Mouse (Mus musculus) lung, postnatal 0 days (tissue): ENCODE results near the gene Slc19a2.

Experiments
- CTCF ChIP-seq: IDR thresholded peaks from 2 replicates; pipeline ENCODE4 v1.5.1; 2016; ENCODE audit warnings: antibody characterized with exemption, mild to moderate bottlenecking
- EP300 ChIP-seq: IDR thresholded peaks from 2 replicates; pipeline ENCODE4 v1.6.1; 2016; ENCODE audit warnings: antibody characterized with exemption, mild to moderate bottlenecking, control low read depth

DNA sequence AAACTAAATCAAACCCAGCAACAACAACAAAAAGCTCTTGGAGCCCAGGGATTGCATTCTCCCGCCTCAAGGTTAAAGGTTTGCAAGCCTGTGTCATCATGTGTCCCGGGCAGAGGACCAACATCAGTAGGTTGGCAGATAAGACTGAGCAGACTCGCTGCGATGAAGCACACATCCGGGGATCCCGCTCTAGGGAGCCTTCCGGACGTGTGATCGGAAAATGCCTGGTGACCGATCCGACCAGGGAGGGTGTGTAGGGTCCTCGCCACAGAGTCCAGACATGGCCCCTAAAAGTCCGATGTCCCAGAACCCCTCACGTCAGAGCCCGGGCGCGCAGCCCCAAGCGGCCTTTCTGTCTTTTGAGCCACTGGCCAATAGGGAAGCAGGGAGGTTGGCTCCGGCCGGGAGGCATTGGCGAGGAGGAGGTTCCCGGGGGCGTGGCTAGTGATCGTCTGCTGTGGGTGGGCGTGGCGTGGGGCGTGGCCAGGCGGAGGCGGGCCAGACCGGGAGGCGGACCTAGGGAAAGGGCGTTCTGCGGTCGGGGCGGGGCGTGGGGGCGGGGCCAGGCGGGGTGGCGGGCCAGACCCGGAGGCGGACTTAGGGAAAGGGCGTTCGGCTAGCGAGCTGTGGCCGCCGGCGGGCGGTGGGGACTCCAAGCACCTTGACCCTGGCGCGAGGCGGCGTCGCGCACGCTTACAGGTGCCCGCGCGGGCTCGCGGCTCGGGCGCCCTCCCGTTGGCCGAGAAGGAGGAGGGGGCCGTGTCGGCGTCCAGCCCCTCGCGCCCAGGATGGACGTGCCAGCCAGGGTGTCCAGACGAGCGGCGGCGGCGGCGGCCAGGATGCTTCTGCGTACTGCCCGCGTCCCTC is at the start of gene Slc19a2:
- TF ChIP-seq EP300 (no peak), CTCF (no peak; the same call in 1 of the 2 replicates)
